Mouse (Mus musculus): Measurements from ENCODE around the gene Vamp3.
"Not testable (repeated sequence)": the region's sequence is repeated elsewhere in the genome, so short reads cannot be mapped to it uniquely, and the experiment has no call there.

Vamp3 gene

DNA sequence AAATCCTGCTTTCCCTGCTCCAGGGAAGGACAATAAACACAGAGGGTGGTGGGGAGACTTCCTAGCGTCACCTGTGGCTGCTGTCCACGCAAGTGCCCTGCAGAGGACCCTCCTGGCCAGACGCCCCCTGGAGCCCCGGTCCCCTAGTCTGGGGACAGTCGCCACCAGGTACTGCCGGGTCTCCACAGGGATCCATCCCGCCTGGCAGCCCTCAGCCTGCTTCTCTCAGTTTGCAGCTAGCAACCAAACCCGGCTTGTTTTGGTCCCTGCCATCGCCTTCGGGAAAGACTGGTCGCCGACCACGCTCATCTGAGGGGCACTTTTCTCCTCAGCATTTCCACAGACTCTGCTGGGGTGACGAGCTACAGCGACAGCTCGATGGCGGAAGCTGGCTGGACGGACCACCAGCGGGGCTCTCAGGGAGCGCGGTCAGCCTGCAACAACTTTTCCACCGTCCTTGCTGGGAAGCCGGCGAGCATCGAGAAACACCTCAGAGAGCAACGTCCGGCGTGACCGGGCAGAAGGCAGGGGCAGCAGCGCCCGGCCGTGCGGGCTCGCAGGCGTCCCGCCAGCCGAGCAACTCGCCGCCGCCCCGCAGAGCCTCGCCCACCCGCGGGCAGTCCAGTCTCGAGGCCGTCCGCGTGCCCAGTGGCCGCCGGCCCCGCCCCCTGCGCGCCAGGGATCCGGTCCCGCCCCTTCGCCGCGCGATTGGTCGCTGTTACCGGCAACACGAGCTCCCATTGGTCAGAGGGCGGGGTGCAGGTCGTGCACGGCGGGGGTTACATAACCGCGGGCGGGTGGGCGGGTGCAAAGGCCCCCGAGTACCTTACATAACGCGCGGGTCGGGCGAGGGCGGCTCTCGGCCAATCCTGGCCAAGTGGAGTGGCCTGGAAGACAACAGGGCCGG is 13.5 kb downstream of the Vamp3 start, which contains the start of gene Per3:
Gene Per3 (minus strand): TSS at position 629 of the 907 bp plus-strand sequence.
- DNase-seq, result peak; percentile 98

DNA sequence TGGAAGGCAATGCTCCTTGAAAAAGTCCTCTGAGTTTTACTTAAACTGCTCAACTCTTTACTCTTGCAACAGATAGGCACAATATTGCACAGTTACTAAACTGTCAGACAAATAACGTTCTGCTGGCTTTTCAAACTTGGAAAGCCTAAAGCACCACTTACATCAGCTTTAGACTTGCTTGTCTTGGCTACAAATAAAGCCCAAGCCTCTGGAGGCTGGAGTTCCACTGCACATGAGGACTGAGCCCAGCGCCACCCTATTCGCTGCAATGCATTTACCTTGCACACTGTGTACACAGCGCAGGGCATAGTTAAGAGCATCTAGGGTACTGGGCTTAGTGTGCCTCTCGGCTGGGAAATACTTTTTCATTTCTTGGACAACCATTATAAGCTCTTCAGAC is 14.5 kb downstream of the Vamp3 start:
- peak; percentile 12 for DNase-seq

DNA sequence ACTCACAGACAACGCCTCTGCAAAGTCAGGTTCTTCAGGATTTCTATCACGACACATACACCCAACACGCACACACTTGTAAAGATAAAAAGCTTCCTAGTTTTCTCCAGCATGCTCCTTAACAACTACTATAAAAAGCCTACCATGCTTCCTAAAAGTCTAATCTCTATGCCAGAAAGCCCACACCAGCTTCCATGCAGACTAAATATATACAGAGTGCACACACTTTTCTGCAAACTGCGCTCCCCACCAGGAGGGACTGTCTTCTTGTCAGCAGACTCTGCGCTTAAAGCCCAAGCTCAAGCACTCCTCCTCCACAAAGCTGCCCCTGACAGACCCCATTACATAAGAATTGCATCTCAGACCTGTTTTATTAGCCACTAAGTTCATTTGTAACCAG is 16.3 kb downstream of the Vamp3 start:
- DNase-seq, result no peak

DNA sequence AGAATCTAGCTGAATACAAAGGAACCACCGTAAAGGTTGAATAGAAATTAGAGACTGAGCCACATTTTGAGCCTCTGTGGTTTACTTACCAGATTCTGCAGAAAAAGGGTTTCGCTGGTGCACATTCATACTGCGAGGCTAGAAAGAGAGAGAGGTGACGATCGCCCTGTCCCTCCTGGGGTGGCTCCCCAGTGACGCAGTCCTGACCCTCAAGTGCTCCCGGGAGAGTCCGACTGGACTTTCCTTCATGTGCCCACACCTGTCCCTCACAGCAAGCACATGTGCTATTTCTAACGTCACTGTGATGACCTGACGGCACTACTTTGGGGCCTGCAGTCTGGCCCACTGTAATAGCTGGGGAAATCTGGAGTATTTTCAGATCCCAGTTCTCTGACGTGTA is 20.0 kb downstream of the Vamp3 start:
- no peak for DNase-seq

DNA sequence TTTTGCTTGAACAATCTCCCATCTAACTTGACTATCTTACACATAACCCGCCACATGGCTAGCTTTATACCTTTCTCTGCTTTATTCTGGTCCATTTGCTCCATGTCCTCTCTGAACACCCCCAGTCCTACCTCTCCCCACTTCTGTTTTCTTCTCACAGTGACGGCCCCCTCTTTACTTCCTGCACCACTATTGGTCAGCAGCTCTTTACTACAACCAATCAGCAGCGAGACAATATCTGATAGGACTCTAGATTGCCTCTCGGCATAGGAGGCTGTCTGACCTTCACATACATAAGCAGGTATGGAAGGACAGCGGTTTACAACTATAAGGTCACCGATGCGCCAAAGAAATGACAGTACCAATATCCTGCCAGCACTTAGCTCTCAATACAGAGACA is 21.2 kb downstream of the Vamp3 start:
- DNase-seq, result no peak

DNA sequence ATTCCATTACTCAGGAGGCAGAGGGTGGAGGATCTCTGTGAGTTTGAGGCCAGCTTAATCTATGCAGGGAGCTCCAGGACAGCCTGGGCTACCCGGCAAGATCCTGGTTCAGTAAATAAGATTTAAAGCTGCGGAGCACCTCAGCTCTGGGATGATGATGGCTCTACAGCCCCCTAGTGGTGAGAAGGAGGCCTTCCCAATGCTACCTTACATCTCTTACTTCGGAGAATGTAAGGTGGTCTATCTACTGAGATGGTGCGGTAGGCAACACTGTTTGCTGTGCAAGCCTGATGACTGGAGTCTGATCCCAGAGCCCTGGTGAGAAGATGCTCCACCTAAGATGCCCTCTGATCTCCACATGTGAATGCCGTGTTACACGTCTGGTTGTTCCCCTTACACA is 30.8 kb downstream of the Vamp3 start:
- peak; percentile 21 for DNase-seq

DNA sequence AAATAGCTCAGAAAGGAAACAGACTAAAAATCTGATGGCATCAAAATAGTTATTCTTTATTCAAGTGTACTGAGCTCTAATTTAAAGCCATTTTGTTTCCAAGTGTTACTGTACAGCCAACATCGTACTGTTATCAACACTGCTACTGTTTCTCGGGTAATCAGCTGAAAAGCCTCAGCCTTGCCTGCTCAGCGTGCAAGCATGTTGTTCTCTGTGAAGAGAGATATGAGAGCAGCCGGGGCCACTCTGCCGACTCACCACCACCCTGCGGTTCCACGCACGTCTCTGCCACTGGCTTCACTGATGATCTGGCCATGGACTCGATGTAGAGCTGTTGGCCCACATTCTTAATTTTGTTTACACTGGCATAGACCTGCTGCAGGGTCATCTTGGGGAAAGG is 33.6 kb downstream of the Vamp3 start:
- DNase-seq, result peak; percentile 35

DNA sequence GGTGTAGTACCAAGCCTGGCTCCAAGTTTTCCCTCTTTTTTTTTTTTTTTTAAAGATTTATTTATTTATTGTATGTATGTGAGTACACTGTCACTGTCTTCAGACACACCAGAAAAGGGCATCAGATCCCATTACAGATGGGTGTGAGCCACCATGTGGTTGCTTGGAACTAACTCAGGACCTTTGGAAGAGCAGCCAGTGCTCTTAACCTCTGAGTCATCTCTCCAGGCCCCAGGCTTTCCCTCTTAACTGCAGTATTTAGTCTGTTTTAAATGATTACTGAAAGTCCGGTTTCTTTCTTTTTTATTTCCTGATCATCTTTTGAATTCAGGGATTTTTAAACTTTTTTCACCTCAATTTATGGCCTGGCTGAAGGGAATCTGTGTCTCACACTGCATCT is 40.4 kb downstream of the Vamp3 start:
- DNase-seq, result not testable (repeated sequence)

DNA sequence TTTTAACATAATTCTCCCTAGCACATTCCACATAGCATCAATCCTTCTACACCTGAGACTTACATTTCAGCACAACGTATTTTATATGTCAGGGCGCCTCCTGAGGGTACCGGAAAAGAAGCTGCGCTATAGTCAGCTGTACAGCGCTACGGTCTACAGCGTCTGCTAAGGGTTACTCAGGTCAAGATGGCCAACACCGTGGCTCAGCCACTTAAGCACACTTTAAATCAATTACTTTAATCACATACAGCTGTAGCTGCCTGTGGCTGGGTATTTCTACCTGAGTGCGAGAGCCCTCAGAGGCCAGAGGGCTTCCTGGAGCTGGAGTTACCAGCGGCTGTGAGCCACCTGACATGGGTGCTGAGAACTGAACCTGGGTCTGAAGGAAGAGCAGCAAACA is 41.8 kb downstream of the Vamp3 start:
- no peak for DNase-seq

DNA sequence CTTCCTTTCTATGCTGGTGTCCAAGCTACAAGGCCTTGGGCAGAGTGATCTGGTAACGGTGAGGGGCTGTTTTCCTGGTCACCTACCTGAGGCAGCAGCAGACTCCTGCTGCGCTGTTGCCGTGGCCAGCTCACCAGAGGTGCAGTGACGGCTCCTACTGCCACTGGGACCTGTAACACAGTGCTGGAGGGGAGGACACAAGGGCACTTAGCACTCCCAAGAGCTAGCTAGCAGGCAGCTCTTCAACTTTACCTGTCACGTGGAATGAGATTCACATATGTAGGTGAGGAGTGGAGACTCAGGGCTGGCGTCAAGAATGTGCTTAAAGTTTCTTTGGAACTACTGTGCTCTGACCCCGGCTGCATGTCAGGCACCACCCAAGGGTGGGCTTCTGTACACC is 47.4 kb downstream of the Vamp3 start:
- DNase-seq, result no peak

DNA sequence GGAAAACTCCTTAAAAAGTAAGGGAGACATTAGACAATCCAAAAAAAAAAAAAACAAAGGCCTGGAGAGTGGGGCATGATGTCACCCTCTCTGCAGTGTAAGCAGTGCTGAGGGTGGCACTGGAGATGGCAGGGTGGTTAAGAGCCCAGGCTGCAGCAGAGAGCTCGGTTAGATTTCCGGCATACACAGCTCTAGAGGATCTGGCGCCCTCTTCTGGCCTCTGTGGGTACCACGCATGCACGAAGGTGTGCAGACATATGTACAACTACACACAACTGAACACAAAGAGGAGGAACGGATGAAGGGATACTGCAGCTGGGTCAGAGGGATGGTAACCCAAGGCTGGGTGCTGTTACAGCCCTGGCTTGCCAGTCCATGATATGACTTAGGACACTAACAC is 50.8 kb downstream of the Vamp3 start:
- DNase-seq, result peak; percentile 61

DNA sequence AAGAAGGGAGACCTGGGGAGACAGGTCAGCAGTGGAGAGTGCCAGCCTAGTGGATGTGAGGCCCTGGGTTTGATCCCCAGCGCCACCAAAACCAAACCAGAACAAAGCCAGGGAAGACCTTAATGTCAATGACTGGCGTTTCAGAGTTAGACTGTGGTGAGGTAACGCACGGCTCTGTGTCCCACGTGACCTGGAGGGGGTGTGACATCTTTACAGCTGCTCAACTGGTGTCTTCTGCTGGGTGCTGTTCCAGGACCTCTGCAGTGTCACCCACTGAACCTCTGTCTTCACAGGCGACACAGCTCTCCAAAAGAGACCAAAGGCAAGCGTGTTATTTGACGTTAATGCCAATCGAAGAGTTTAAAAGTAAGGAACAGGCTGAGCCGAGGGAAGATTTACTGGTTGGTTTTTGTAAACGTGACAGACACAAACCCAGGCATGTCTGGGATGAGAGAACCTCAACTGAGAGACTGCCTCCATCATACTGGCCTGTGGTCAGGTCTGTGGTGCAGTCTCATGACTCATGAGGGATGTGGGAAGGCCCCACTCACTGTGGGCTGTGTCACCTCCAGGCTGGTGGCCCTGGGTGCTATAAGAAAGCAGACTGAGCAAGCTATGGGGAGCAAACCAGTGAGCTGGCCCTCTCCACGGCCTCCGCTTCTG is 52.0 kb downstream of the Vamp3 start:
- DNase-seq, result no peak

DNA sequence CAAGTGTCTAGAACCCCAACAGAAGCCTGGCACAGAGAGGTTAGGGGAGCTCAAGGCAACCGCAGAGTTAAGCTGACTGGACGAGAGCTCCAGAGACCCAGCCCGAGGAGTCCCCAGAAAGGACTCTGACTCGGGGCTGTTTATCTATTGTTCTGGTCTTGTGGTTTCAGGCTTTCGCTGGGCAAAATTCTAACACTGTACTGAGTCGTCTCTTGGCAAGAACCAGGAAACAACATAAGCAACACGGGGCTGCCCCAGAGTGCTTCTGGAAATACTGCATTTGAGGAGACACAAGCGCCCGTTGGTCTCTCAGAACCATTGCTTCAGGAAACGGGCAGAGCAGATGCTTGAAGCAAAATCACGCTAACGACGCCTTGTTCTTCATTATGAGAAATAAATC is 56.4 kb downstream of the Vamp3 start:
- DNase-seq, result no peak

DNA sequence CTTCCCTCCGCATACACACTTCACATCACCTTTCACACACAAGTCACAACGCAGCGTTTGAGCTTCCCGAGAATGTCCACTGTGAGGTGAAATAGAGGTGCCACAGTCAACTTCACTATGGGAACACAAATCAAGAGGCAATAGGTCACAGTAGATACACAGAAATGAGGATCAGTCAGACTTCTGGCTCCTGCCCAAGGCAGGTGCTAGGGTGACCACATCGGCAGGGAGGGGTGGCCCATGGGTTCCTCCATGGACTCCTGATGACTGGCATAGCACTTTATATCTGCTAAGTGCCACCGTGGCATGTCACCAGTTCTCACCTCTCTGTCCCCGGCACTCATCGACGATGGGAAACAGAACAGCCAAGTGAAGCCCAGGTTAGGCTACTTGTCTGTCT is 59.1 kb downstream of the Vamp3 start:
- no peak for DNase-seq
